Mouse (Mus musculus) heart, embryonic 12.5 days (tissue): Measurements from ENCODE around the gene Rhd. TPM values are rescaled to one million over a fixed set of nuclear protein-coding genes. Genes with fewer than 3 reads are reported as not detected.

ENCODE experiments used
- ATAC-seq: fragments of 200-750 bp; cut with Nextera tagmentation; 2 replicates; pipeline ENCODE4 v1.8.0; 2017; ENCODE audit warnings: moderate TSS enrichment, moderate library complexity; ENCODE audit not compliant: insufficient number of reproducible peaks, low FRiP score
- H3K27ac ChIP-seq: fragments of 300-500 bp; sonication (generic); 2 replicates; pipeline ENCODE4 v1.5.1; 2016; ENCODE audit warnings: mild to moderate bottlenecking, moderate library complexity; ENCODE audit not compliant: poor library complexity, severe bottlenecking
- H3K27me3 ChIP-seq: fragments of 300-500 bp; sonication (generic); replicated peaks from 2 replicates; pipeline ENCODE4 v1.6.1; 2016; ENCODE audit warnings: mild to moderate bottlenecking, moderate library complexity
- H3K36me3 ChIP-seq: fragments of 300-500 bp; sonication (generic); 2 replicates; pipeline ENCODE4 v1.6.1; 2016; ENCODE audit warnings: mild to moderate bottlenecking, moderate library complexity
- H3K4me1 ChIP-seq: fragments of 300-500 bp; sonication (generic); replicated peaks from 2 replicates; pipeline ENCODE4 v1.6.1; 2016; ENCODE audit warnings: mild to moderate bottlenecking
- H3K4me2 ChIP-seq: fragments of 300-500 bp; sonication (generic); 2 replicates; pipeline ENCODE4 v1.6.1; 2016; ENCODE audit warnings: mild to moderate bottlenecking, moderate library complexity
- H3K4me3 ChIP-seq: fragments of 300-500 bp; sonication (generic); 2 replicates; pipeline ENCODE4 v1.5.1; 2016; ENCODE audit warnings: mild to moderate bottlenecking
- H3K9ac ChIP-seq: fragments of 300-500 bp; sonication (generic); 2 replicates; pipeline ENCODE4 v1.6.1; 2016; ENCODE audit warnings: mild to moderate bottlenecking, moderate library complexity
- H3K9me3 ChIP-seq: fragments of 300-500 bp; sonication (generic); replicated peaks from 2 replicates; pipeline ENCODE4 v1.6.1; 2016; ENCODE audit warnings: mild to moderate bottlenecking, moderate library complexity
- WGBS: fragments of 180-500 bp; shearing (Covaris S2); methylation state at CpG from one replicate; pipeline ENCODE4 v1.1.7; 2016; 5-methylcytosine and 5-hydroxymethylcytosine counted together
- polyA plus RNA-seq: library from polyadenylated mRNA; unstranded; fragments of >200 nt; fragmentation: Nextera tagmentation; extraction: Ambion mirVana; gene quantifications from 2 replicates; pipeline ENCODE4 v1.2.1, GENCODE M21; 2016

Gene Rhd
- polyA plus RNA-seq, 1 experiment from 2014 or later = 28.1 TPM

GRCm38 (mm10) chr4:134843566-134843965, 20.8 kb upstream of the Rhd start:
- WGBS = 89% methylated on average over 4 of the region's 4 CpGs
- Histone ChIP-seq H3K36me3 (no peaks in the 10 kb centered on the region), H3K4me2 (no peak overlapping the region), H3K9ac (no peak overlapping the region), H3K27ac (no peak overlapping the region), H3K9me3 (no peaks in the 10 kb centered on the region), H3K4me3 (no peak overlapping the region), H3K27me3 (no peaks in the 10 kb centered on the region), H3K4me1 (peaks cover 28% of the 10 kb centered on the region)
- no peak for ATAC-seq

GRCm38 (mm10) chr4:134847587-134847986, 16.7 kb upstream of the Rhd start:
- no peak for ATAC-seq
- Histone ChIP-seq H3K27me3 (no peaks in the 10 kb centered on the region), H3K9ac (no peak overlapping the region), H3K27ac (no peak overlapping the region), H3K9me3 (no peaks in the 10 kb centered on the region), H3K4me1 (peaks cover 37% of the 10 kb centered on the region), H3K36me3 (no peaks in the 10 kb centered on the region), H3K4me2 (no peak overlapping the region), H3K4me3 (no peak overlapping the region)
- WGBS = 70% methylated on average over 4 of the region's 4 CpGs

- peaks cover 8% of the 10 kb centered on the region; the same call in 1 of the 2 replicates for H3K27me3 ChIP-seq
- H3K27ac ChIP-seq = no peak overlapping the region
- no peak overlapping the region for H3K4me2 ChIP-seq
- H3K9me3 ChIP-seq = no peaks in the 10 kb centered on the region
- ATAC-seq = no peak
- peaks cover 32% of the 10 kb centered on the region for H3K4me1 ChIP-seq
- no peak overlapping the region for H3K9ac ChIP-seq
- WGBS = 84% methylated on average over 4 of the region's 4 CpGs
- H3K4me3 ChIP-seq = no peak overlapping the region
- no peaks in the 10 kb centered on the region for H3K36me3 ChIP-seq
Observed at GRCm38 (mm10) chr4:134850551-134850950, 13.8 kb upstream of the Rhd start.

- ATAC-seq = no peak
- WGBS = 87% methylated on average over 2 of the region's 2 CpGs
Observed at GRCm38 (mm10) chr4:134851236-134851635, 13.1 kb upstream of the Rhd start.

GRCm38 (mm10) chr4:134851876-134852275, 12.5 kb upstream of the Rhd start:
- Histone ChIP-seq H3K36me3 (no peaks in the 10 kb centered on the region), H3K4me3 (peak overlapping the region; percentile 86), H3K4me1 (peaks cover 20% of the 10 kb centered on the region), H3K9me3 (no peaks in the 10 kb centered on the region), H3K4me2 (peak overlapping the region; percentile 86), H3K27me3 (peaks cover 21% of the 10 kb centered on the region), H3K9ac (peak overlapping the region; percentile 96), H3K27ac (no peak overlapping the region)
- ATAC-seq = no peak
- 21% methylated on average over 14 of the region's 14 CpGs for WGBS

More at GRCm38 (mm10) chr4:134851236-134851635, 13.1 kb upstream of the Rhd start:
- Histone ChIP-seq H3K4me2 (no peak overlapping the region; the same call in 1 of the 2 replicates), H3K9me3 (no peaks in the 10 kb centered on the region), H3K27ac (no peak overlapping the region), H3K4me1 (peaks cover 25% of the 10 kb centered on the region), H3K36me3 (no peaks in the 10 kb centered on the region), H3K27me3 (peaks cover 15% of the 10 kb centered on the region), H3K4me3 (no peak overlapping the region), H3K9ac (no peak overlapping the region)

- under 1% methylated on average over 103 of the region's 106 CpGs for WGBS
- Histone ChIP-seq H3K4me2 (peak overlapping the region; percentile 86), H3K4me1 (peaks cover 15% of the 10 kb centered on the region), H3K9me3 (no peaks in the 10 kb centered on the region), H3K9ac (peak overlapping the region; percentile 96), H3K4me3 (peak overlapping the region; percentile 86), H3K27ac (peak overlapping the region; percentile 52), H3K27me3 (peaks cover 25% of the 10 kb centered on the region), H3K36me3 (no peaks in the 10 kb centered on the region)
- ATAC-seq = peak; percentile 65
Observed at GRCm38 (mm10) chr4:134852438-134853255, 11.7 kb upstream of the Rhd start.

GRCm38 (mm10) chr4:134853259-134853636, 11.1 kb upstream of the Rhd start, which contains the start of gene Maco1:
TSS of gene Maco1 (minus strand) at chr4:134853345.
- Histone ChIP-seq H3K4me3 (peak within 1 kb of the TSS; percentile 86), H3K27ac (peak within 1 kb of the TSS; percentile 73), H3K9me3 (no peaks in the 10 kb centered on the region), H3K9ac (peak within 1 kb of the TSS; percentile 96), H3K27me3 (peaks cover 25% of the 10 kb centered on the region), H3K36me3 (no peaks in the 10 kb centered on the region), H3K4me1 (peaks cover 10% of the 10 kb centered on the region), H3K4me2 (peak within 1 kb of the TSS; percentile 86)
- ATAC-seq = peak; percentile 97
- WGBS = under 1% methylated on average over 38 of the region's 38 CpGs

GRCm38 (mm10) chr4:134853637-134854485, 10.5 kb upstream of the Rhd start:
- peak overlapping the region; percentile 73 for H3K27ac ChIP-seq
- ATAC-seq = peak; percentile 95
- 2% methylated on average over 91 of the region's 91 CpGs for WGBS
- peak overlapping the region; percentile 86 for H3K4me3 ChIP-seq
- H3K36me3 ChIP-seq = no peaks in the 10 kb centered on the region
- no peaks in the 10 kb centered on the region for H3K9me3 ChIP-seq
- peaks cover 9% of the 10 kb centered on the region for H3K4me1 ChIP-seq
- H3K4me2 ChIP-seq = peak overlapping the region; percentile 86
- peak overlapping the region; percentile 71 for H3K9ac ChIP-seq
- H3K27me3 ChIP-seq = peaks cover 25% of the 10 kb centered on the region

GRCm38 (mm10) chr4:134855371-134855770, 9.0 kb upstream of the Rhd start:
- peaks cover 9% of the 10 kb centered on the region for H3K4me1 ChIP-seq
- no peak for ATAC-seq
- peaks cover 25% of the 10 kb centered on the region for H3K27me3 ChIP-seq
- H3K4me2 ChIP-seq = no peak overlapping the region
- 59% methylated on average over 3 of the region's 3 CpGs for WGBS
- H3K9me3 ChIP-seq = no peaks in the 10 kb centered on the region
- H3K36me3 ChIP-seq = no peaks in the 10 kb centered on the region
- H3K4me3 ChIP-seq = no peak overlapping the region
- no peak overlapping the region for H3K27ac ChIP-seq
- no peak overlapping the region for H3K9ac ChIP-seq

- H3K9me3 ChIP-seq = no peaks in the 10 kb centered on the region
- H3K9ac ChIP-seq = no peak overlapping the region
- WGBS = 39% methylated on average over 5 of the region's 5 CpGs
- peaks cover 9% of the 10 kb centered on the region for H3K4me1 ChIP-seq
- H3K4me2 ChIP-seq = no peak overlapping the region
- no peak for ATAC-seq
- no peak overlapping the region for H3K4me3 ChIP-seq
- no peaks in the 10 kb centered on the region for H3K36me3 ChIP-seq
- H3K27me3 ChIP-seq = peaks cover 25% of the 10 kb centered on the region
- H3K27ac ChIP-seq = no peak overlapping the region
Observed at GRCm38 (mm10) chr4:134856056-134856455, 8.3 kb upstream of the Rhd start.

GRCm38 (mm10) chr4:134856501-134856900, 7.8 kb upstream of the Rhd start:
- Histone ChIP-seq H3K27me3 (peaks cover 25% of the 10 kb centered on the region), H3K27ac (no peak overlapping the region), H3K9me3 (no peaks in the 10 kb centered on the region), H3K36me3 (no peaks in the 10 kb centered on the region), H3K4me3 (no peak overlapping the region), H3K9ac (no peak overlapping the region), H3K4me1 (peaks cover 6% of the 10 kb centered on the region), H3K4me2 (no peak overlapping the region)
- 31% methylated on average over 5 of the region's 5 CpGs for WGBS
- no peak for ATAC-seq
